Mouse (Mus musculus) adrenal gland, adult 8-10 months (tissue): ENCODE results near the gene Cd52. TPM values are rescaled to one million over a fixed set of nuclear protein-coding genes. Genes with fewer than 3 reads are reported as not detected.

Experiments used
- DNase-seq: peaks from one replicate; pipeline ENCODE4 v3.0.0; 2022
- total RNA-seq, 4 experiments: library from RNA; stranded (reverse); gene quantifications; 2 replicates each; pipeline ENCODE4 v1.2.4; 2022

The Cd52 gene
- total RNA-seq, 4 experiments from 2014 or later, result 13.4 to 23.4 (median 19.6) TPM

- no peak for DNase-seq
These were observed 43.0 kb downstream of the Cd52 start for GRCm38 (mm10) chr4:134051912-134052311.

- no peak for DNase-seq
These were observed 47.2 kb downstream of the Cd52 start for GRCm38 (mm10) chr4:134047648-134048047.

- no peak for DNase-seq
These were observed 51.8 kb downstream of the Cd52 start for GRCm38 (mm10) chr4:134043041-134043440.

GRCm38 (mm10) chr4:134041317-134042123 lies 53.4 kb downstream of the Cd52 start:
- no peak for DNase-seq

GRCm38 (mm10) chr4:134035953-134036352 lies 58.9 kb downstream of the Cd52 start:
- DNase-seq, result peak; percentile 26

Other genes starting within 250 kb of the Cd52 start
- gene Rps6ka1, start 207.3 kb downstream of the Cd52 start, total RNA-seq, result 10 to 100 TPM; 16.4 to 25.7 (median 22.8) TPM
- gene Hmgn2, start 126.4 kb downstream of the Cd52 start, total RNA-seq, result 100 to 1,000 TPM; 127 to 139 (median 136) TPM
- 10 to 100 TPM; 48.8 to 57.7 (median 57.0) TPM for gene Dhdds, start 94.2 kb downstream of the Cd52 start, total RNA-seq
- gene Lin28a, start 76.2 kb downstream of the Cd52 start, total RNA-seq, result not detected
- gene Zfp683, start 41.2 kb downstream of the Cd52 start, total RNA-seq, result under 1 TPM in 1 of 4 experiments, not detected in 3; 0.40 TPM
- not detected for gene Crybg2, start 34.3 kb downstream of the Cd52 start, total RNA-seq
- gene Ubxn11, start 7.5 kb upstream of the Cd52 start, total RNA-seq, result 10 to 100 TPM in 2 of 4 experiments, 1 to 10 TPM in 2; 6.0 to 21.7 (median 13.2) TPM
- gene Sh3bgrl3, start 33.7 kb upstream of the Cd52 start, total RNA-seq, result 100 to 1,000 TPM in 2 of 4 experiments, 10 to 100 TPM in 2; 81.0 to 121 (median 98.4) TPM
- 10 to 100 TPM; 11.4 to 31.1 (median 21.4) TPM for gene Cep85, start 92.0 kb upstream of the Cd52 start, total RNA-seq
- not detected for gene Gm7534, start 107.9 kb upstream of the Cd52 start, total RNA-seq
- not detected for gene Catsper4, start 132.3 kb upstream of the Cd52 start, total RNA-seq
- under 1 TPM; 0.17 to 0.65 (median 0.46) TPM for gene Cnksr1, start 143.3 kb upstream of the Cd52 start, total RNA-seq
- gene E130218I03Rik, start 148.6 kb upstream of the Cd52 start, total RNA-seq, result not detected
- 10 to 100 TPM; 10.4 to 11.6 (median 11.6) TPM for gene Zfp593, start 150.5 kb upstream of the Cd52 start, total RNA-seq
- not detected for gene Gm30191, start 151.9 kb upstream of the Cd52 start, total RNA-seq
- 10 to 100 TPM in 2 of 4 experiments, 1 to 10 TPM in 2; 9.5 to 12.5 (median 10.1) TPM for gene Grrp1, start 159.0 kb upstream of the Cd52 start, total RNA-seq
- gene Pdik1l, start 192.8 kb upstream of the Cd52 start, total RNA-seq, result 10 to 100 TPM; 13.0 to 20.0 (median 15.5) TPM
- not detected for gene Trim63, start 220.0 kb upstream of the Cd52 start, total RNA-seq
- 100 to 1,000 TPM in 2 of 4 experiments, 10 to 100 TPM in 2; 29.5 to 113 (median 69.5) TPM for gene Slc30a2, start 248.1 kb upstream of the Cd52 start, total RNA-seq